Mouse (Mus musculus) thymus, postnatal 14 days (tissue): ENCODE data around the gene Neurl1b.
A peak's percentile ranks its signal among the peaks of the same experiment; 100 is the strongest.

ENCODE experiments used
- DNase-seq: peaks from one replicate; pipeline ENCODE4 v3.0.0; 2021

Gene Neurl1b

DNA sequence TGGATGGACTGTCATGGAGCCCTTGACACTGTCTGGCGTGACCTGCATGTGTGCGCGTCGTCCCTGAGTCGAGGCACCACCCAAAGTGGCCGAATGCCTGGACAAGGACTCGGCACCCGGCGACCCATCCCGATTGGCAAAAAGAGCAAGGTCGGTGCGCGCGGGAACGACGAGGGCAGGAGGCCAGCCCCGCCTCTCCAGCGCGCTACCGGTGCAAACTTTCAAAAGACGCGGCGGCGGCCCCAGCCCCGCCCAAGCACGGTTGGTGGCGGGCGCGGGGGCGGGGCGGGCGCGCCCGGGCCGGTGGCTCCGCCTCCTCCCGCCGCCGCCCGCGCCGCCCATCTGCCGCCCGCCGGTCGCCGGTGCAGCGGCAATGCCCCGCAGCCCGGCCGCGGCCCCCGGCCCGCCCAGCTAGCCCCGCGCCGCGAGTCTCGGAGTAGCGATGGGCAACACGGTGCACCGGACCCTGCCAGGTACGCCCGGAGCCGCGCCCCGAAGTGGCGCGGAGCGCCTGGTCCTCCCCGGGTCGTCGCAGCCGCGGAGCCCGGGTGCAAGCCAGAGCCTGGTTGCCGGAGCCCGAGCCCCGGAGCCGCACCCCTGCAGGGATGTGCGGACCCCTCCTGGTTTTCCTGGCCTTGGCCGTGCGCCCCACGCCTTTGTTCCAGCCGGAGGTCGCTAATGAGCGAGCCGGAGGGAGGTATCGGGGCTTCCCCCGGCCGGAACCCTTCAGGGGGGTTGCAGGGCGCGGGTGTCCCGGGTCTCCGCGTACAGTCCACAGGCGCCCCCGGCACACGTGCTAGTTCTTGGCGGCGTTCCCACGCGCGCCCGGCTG is at the start of gene Neurl1b:
Neurl1b (plus strand) TSS at position 307 of the 832 bp plus-strand sequence.
- DNase-seq: peak; percentile 81

DNA sequence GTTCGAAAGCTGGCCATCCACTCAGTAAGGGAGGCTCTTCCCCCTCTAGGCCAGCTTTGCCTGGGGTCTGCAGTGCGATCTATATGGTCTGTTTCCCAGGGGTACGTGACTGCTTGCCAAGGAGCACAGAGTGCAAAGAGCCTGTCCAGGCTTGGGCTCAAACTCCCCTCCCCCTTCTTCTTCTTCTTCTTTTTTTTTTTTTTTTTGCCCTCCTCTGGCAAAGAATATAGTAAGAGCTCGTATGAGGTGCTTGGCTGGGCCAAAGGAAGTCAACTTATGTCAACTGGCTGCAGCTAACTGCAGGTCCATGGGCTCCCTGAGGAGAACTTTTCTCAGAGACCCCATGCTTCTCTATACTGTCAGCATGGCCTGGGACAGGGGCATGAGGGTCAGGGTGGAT is 47.8 kb upstream of the Neurl1b start:
- DNase-seq: no peak

DNA sequence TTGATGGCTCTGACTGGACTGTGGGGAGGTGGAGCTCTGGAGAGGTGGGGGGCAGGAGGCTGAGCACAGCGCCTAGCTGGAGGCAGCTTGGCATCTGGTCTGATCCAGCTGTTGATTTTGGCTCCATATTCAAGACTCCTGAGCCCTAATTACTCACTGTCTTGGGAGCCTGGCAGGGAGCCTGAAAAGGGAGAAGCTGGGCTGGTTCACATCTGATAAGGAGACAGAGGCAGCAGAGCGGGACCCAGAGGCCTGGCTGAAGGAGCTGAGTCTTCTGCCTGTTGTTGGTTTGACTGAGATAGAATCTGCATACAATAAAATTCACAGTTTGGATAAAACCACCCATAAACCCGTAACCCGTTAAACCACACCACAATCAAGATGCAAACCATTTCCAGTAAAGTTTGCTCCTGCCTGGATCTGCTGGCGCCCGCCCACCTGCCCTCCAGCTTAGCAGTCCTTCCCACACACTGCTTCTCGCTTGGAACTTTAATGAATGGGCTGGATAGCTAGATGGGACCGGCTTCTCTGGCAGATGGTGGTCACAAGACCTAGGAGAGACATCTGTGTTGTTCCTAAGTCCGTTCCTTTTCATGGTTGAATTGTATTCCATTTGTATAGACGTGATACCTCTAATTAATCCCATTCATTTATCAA is 46.2 kb upstream of the Neurl1b start:
- DNase-seq: no peak

DNA sequence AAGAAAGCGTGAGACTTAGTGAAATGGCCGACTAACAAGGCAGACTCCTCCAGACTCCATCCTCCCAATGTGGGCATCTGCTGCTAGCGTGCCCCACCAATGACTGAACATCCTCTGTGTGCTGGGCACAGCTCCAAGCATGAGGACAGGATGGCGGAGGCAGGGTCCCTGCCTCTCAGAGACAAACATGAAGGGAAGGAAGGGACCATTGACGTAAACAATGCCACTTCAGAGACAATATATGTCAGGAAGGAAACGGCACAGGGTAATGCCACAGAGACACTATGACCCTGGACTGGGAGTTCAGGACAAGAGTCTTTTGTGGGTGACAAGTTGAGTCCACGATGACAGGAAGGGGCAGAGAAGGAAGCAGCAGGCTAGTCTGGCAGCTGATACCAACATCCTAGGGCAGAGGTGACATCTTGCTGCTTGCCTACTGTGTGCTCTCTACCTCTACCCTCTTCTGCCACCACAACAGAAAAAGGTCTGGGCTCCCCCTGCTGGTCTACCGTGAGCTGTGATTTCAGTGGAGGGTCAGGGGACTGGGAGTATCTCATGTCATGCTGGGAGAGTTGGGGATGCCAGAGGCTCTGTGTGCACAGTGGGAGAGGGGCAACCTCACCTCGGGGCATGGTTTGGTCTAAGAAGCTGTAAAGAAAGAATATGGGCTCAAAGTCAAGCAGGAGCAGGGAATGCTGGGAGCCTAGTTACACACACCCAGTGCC is 43.9 kb upstream of the Neurl1b start:
- DNase-seq: peak; percentile 72

DNA sequence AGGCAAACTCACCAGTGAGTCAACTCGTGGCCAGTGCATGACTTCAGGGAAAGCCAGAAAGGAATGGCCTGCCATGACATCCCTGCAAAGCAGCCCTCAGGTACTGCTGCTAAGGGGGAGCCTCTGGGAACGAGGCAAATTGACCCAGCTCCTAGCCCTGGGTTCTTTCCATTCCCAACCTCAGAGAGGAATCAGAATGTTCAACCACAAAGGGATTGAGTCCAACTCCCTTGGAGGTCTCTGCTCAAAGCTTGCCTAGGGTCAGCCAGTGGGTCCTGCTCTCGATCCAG is 43.4 kb upstream of the Neurl1b start:
- DNase-seq: no peak

DNA sequence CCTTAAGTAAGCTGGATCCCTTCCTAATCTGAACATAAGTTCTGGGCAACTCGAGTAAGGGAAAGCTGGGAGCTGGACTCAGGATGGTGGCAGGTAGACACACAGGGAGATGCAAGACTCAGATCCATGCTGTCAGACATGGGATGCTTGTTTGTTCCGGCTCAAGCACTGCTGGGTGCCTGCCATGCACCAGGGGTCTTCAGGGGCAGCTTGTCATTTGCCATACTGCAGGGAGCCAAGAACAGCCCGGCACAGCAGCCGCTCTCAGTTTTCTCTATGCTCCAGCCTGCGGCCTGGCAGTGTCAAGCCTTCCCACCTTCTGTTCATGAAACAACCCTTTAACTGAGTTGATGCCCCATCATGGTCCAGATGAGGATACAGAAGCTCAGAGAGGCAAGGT is 41.4 kb upstream of the Neurl1b start:
- no peak for DNase-seq

DNA sequence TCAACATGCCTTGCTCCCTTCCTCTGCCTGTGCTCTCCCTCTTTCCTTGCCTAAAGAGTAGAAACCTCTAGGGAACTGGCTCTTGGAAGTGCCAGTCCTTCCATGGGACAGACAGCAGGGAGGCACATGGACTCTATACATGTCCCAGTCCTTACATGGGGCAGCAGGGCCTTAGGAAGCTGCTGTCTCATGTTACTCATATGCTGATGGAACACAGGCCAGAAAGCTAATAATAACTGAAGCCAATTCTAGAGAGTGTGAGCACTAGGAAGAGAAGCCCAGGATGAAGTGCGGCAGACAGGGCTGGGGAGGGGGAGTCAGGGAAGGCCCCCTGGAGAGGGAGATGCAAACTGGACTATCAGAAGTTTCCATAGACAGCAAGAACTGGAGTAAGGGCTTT is 38.2 kb upstream of the Neurl1b start:
- no peak for DNase-seq

DNA sequence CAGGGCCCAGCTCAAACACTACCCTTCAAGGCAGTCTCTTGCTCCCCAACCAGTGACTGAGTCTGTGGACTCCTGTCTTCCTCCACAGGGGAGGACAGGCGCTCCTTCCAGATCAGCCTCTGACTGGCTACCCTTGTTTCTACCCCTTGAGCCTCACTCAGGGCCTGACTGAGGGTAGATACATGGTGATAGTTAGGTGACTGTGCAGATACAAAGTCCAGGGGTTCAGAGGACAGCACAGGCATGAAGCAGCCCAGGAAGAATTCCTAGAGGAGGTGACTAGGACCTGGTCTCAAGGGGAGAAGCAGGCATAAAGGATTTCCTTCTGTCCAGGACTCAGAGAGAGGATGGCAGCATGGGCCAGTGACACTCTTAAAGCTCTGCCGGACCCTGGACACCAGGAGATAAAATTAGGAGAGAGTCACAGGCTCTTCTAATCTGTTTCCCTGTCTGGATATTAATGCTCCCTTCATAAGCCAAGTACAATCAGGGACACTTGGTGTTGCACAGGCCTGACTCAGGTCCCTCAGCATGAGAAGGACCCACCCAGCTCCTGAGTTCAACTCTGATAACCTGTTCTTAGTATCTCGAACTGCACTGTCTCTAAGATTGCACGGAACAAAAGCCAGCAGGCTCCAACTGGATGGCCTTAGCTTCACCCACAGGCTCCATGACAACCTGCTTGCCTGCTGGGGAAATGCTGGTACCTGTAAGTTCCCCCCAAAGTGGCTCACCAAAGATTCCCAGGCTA is 37.5 kb upstream of the Neurl1b start:
- DNase-seq: no peak

DNA sequence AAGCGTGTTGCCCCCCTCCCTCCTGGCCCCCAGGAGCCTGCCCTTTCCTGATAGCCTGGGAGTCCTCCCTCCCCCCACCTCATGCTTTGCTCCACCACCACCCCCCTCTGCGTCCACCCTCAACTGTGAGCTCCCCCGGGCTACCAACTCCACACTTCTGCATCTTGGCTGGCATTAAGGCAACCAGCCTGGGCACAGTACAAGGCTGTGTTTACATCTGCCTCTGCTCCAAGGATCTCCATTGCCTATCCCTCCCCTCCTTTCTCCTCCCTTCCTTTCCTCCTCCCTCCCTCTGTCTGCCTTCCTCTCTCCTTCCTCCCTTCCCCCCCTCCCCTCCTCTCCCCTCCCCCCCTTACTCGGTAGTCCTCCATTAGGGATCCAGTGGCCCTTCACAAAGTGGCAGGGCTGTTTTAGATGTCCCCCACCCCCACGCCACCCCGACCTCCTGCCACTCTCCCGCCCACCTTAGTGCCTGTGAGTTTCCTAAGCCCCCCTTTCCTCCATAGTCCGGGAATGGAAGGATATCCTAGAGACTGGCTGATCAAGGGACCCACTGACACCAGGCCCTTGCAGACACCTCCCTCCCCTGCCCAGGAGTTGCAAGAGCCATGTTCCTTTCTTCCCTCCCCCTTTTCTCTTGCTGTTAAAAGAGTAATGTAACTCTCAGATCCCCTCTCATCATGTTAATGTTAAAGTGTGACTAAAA is 34.2 kb upstream of the Neurl1b start:
- no peak for DNase-seq

DNA sequence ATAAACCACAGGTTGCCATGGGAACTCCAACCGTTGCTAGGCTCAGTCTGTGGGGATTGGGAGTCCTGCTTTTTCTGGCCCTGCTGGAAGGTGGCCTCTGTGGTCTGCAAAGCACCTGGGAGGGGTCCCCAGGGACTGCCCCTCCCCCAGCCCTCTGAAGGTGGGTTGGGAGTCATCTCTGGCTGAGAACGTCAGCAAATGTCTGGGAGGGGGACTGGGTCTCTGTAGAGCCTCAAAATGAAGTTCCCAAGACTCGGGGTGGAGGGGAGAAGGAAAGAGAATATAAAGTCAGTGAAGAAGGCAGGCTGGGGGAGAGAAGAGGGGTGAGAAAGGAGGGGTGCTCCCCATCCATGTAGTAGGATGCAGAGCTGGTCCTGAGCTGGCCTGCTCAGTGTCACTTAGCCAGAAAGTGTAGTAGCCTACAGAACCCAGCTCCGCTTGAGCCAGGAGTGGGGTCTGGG is 33.6 kb upstream of the Neurl1b start:
- peak; percentile 27 for DNase-seq

DNA sequence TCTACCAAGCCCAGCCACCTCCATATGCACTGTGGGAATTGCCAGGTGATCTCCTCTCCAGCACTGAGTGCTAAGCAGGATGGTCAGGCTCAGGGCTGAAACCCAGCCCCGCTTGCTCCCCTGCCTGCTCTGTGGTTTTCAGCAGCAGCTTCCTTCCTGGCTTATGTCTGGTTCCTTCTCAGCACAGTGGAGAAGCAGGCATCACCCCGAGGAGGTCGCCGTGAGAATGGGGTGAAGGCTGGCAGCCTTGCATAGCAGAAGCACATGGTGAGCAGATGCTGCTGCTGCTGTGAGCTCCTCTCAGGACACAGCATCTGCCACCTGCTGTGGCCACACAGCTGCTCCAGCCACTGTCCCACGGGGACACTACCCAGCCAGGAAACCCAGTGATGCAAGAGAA is 33.0 kb upstream of the Neurl1b start:
- DNase-seq: peak; percentile 32

DNA sequence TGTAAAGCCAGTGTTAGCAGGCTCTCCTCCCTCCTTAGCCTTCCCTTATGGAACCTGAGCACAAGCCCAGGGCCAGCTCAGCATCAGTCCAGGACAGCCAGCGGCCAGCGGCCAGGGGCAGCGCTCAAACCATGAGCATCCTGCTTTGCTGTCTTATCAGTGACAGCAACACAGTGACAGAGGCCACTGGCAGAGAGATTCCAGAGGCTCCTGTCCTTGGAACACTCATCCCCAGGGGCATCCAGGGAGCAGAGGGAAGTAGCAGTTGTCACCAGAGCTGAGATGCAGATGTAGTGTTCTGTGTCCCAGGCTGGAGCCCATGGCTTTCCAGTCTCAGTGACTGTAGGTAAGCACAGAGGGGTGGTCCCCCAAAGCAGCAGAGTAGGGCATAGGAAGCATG is 32.5 kb upstream of the Neurl1b start:
- no peak for DNase-seq

DNA sequence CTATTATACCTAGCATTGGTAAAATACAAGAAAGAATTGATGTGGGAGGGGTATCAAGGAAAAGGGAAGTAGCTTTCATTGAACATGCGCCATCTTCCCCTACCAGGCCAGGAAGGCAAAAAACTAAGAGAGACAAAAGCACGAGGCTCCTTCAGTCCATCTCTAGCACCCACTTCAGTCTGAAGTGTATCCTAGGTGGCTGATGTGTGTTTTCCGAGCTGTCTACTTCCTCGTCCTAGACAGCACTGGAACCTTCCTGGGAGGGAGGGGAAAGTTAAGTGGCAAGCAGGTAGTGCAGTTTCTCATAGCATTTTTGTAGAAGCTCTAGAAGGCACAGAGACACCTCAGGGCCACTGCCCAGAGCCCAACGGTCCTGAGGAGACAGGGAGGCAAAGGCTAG is 31.9 kb upstream of the Neurl1b start:
- DNase-seq: no peak

DNA sequence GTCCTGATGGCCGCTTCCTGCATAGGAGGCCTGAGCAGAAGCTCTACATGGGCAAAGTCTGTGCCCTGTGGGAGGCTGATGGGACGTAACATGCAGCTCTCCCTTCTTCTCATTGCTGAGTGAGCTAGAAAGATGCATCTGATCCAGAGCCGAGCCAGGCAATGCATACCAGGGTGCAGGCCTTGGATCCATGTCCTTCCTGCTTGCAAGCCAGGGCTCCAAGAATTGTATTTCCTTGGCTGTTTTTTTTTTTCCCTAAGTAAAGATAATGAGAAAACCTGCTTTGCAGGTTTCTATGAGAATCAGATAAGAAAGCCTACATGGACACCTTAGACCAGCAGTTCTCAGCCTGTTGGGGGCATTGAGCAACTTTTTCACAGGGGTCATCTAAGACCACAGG is 30.5 kb upstream of the Neurl1b start:
- no peak for DNase-seq

DNA sequence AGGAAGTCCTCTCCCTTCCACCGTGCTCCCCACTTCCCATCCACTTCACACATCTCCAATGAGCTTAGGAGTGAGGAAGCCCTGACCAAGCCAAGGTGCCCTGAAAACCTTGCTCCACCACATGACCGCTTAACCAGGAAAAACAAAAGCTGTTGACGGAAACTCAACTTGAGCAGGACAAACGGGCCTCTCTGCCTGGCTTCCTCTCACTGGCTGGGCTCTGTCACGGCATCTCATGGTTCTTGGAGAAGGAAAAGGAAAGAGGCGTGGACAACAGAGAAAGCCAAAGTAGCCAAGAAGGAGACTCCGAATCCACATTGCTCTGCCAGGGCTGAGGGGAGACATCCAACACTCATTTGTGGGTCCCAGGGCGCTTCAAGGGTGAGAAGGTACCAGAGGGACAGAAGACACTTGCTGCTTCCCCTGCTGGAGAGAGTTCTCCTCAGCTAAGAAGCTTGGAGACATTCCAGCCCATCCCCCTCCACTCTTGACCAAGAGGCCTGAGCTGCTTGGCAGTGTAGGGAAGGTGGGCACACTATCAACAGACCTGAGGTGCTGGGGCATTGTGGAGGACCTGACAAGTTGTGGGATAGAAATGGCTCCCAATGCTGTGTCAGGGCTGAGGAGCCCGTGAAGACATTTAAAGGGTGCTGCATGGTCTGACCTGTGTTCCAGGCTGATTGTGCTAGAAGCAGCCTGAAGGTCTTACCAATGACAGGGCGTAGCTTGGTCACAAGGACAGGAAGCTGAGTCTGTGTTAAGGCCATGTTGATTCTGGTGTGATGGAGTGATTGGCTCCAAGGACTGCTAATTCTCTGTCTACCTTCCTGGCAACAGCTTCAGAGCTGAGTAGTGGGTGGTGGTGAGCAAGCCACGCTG is 29.1 kb upstream of the Neurl1b start:
- no peak for DNase-seq

DNA sequence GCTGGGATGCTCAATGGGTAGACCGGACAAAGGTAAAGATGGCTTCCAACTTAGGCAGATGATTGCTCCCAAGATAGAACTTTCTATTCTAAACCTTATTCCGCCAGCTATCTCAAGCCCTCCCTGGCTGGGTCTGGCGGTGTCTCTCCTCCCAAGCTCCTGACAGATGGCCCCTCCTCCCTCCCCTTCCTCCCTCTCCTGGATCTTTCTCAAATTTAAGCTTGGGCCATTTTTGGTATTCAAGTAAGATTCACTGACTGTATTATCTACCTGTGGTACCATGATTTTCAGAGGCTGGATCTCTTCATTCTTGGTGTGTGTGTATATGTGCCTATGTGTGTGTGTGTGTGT is 28.5 kb upstream of the Neurl1b start:
- no peak for DNase-seq

DNA sequence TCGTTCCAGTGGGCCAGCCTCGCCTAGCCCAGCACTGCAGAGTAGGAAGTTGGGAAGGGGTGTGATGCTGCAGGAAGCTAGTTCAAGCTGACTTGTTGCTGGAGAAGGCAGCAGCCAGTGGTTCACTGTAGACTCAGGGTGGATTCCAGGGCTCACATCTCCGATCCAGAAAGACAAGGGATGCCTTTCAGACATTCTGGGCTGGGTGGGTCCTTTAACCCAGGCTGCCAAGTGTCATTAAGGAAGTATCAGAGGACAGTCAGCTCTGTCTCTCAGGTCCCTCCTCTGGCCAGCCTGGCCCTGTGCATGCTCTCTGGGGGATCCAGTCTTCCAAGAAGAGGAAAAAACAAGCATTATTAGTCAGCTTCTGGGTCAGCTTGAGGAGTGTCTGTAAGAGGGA is 26.5 kb upstream of the Neurl1b start:
- no peak for DNase-seq

DNA sequence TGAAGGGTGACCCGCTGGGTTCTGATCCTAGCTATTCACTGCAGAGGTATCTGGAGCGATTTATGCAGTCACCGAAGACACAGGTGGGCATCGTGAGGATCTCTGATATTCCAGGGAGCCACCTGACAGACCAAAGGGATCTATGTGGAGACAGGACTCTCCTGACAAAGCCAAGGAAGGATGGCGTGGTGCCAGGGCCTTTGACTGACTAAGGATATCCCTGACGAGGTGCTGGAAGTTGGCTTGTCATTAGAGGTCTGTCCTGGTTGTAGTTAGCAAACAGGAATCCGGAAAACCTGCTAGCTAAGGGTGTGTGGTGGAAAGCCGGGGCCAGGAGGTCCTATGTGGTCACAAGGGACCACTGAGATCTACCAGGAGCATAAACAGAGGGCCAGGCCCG is 25.4 kb upstream of the Neurl1b start:
- no peak for DNase-seq

DNA sequence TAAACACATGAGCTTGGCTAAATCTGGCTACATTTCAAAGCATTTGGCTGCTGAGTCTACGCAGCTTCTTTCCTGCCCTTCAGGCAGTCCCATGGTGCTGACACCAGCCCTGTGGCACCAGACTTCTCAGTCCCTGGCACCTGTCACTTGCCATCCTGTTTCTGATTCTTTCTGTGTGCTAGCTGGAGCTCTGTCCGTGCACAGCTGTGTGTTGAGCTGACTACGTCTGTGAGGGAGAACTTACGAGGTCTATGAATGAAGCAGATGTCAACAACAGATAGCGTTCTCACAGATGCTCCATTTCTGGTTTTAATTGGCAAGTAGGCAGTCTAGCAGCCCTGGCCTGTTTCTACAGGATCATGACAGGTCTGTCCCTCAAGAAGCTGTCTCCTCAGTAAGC is 24.0 kb upstream of the Neurl1b start:
- peak; percentile 61 for DNase-seq

DNA sequence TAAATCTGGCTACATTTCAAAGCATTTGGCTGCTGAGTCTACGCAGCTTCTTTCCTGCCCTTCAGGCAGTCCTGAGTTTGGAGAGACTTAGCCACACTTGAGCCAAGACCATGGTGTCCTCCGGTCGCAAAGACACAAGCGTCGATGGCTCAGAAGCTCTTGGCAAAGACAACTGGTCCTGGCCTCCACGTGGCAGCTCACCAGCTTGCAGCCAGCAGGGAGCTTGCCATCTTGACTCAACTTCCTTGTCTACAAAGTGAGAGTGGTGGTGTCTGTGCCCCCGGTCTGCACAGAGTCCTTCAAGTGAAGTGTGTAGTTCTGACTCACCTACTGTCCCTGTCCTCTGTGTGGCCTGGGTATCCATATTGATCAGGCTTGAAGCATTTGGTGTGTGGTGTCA is 22.3 kb upstream of the Neurl1b start:
- no peak for DNase-seq

DNA sequence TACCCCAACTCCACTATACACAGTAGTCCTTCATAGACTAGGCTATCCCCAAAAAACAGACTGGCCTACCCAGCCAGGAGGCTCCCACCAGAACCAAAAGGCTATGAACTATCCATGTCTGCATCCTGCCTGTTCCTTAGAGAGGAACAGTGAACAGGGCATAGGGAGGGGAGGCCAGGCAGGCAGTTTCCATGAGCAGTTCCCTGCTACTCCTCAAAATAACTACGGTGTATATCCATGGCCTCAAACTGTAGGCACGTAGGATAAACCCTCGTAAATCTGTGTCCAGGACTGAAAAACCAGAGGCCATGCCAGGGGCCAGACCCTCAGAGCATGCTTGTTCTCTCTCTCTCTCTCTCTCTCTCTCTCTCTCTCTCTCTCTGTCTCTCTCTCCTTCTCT is 17.9 kb upstream of the Neurl1b start:
- no peak for DNase-seq

DNA sequence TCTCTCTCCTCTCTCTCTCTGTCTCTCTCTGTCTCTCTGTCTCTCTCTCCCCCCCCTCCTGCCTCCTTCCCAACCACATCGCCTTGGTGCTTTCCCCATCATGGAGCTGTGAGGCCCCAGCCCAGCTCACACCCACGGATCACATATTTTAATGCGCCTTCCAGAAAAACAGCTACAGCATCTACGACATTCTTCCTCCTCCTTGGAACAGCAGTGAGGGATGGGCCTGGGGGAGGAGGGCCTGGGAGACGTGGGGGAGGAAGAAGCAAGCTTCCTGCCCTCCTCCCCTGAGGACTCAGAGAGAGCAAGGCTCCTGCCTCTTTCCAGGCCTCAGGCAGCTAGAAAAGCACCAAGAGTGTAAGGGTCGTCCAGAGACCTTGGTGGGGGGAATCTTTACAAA is 17.3 kb upstream of the Neurl1b start:
- no peak for DNase-seq
